Mouse (Mus musculus): ENCODE results near the gene Cwf19l1.

DNA sequence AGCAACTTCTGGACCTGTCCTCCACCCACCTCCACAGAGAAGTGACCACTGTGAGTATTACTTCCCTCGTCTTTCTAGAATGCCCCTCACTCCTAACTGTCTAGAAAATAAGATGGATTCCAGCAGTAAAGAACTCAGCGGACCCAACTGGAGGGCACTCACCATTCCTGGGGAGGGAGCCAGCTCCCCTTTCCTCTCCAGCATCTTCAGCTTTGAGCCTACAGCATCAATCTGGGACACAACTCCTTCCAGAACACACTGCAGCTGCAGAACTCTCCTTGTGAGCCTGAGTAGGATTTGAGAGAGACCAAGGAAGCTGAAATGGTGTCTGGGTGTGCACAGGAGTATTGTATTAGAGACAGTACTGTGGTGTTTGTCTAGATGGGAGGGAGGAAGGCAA lies 13.3 kb upstream of the Cwf19l1 start:
- no peak for TF ChIP-seq CTCF (IDR thresholded peaks at IDR 0.05; ENCODE audit: low read depth)
- no peak for TF ChIP-seq EP300 (IDR thresholded peaks at IDR 0.05; ENCODE audit: low read depth)

Data from heart, postnatal 0 days (tissue).